Mouse (Mus musculus) liver, embryonic 11.5 days (tissue): ENCODE data around the gene Il17rc. TPM values are rescaled to one million over a fixed set of nuclear protein-coding genes. Genes with fewer than 3 reads are reported as not detected.

ENCODE experiments used
- ATAC-seq: fragments of 200-750 bp; cut with Nextera tagmentation; replicated peaks from 2 replicates; pipeline ENCODE4 v1.8.0; 2017; ENCODE audit warnings: moderate number of reproducible peaks, mild to moderate bottlenecking, moderate TSS enrichment, moderate library complexity; ENCODE audit not compliant: low FRiP score
- DNase-seq: peaks from one replicate; pipeline ENCODE4 v3.0.0-alpha.2; 2017; ENCODE audit warnings: low spot score
- H3K27ac ChIP-seq: fragments of 300-500 bp; sonication (generic); 2 replicates; pipeline ENCODE4 v1.5.1; 2014; ENCODE audit warnings: mild to moderate bottlenecking, low read depth, low read length, control low read depth
- H3K27me3 ChIP-seq: fragments of 300-500 bp; sonication (generic); replicated peaks from 2 replicates; pipeline ENCODE4 v1.6.1; 2014; ENCODE audit warnings: low read length, mixed read lengths; ENCODE audit not compliant: control insufficient read depth, insufficient read depth
- H3K36me3 ChIP-seq: fragments of 300-500 bp; sonication (generic); 2 replicates; pipeline ENCODE4 v1.6.1; 2014; ENCODE audit warnings: mild to moderate bottlenecking, low read length, moderate library complexity, mixed read lengths; ENCODE audit not compliant: control insufficient read depth, insufficient read depth
- H3K4me1 ChIP-seq: fragments of 300-500 bp; sonication (generic); replicated peaks from 2 replicates; pipeline ENCODE4 v1.6.1; 2014; ENCODE audit warnings: low read length, mixed read lengths; ENCODE audit not compliant: control insufficient read depth, insufficient read depth
- H3K4me2 ChIP-seq: fragments of 300-500 bp; sonication (generic); 2 replicates; pipeline ENCODE4 v1.6.1; 2014; ENCODE audit warnings: mild to moderate bottlenecking, control low read depth, moderate library complexity
- H3K4me3 ChIP-seq: fragments of 300-500 bp; sonication (generic); 2 replicates; pipeline ENCODE4 v1.5.1; 2014; ENCODE audit warnings: low read depth, low read length, control low read depth
- H3K9ac ChIP-seq: fragments of 300-500 bp; sonication (generic); 2 replicates; pipeline ENCODE4 v1.6.1; 2014; ENCODE audit warnings: low read depth, low read length, control low read depth
- H3K9me3 ChIP-seq: fragments of 300-500 bp; sonication (generic); 2 replicates; pipeline ENCODE4 v1.6.1; 2016; ENCODE audit warnings: low read length, inconsistent platforms, mixed read lengths; ENCODE audit not compliant: control insufficient read depth
- WGBS: fragments of 180-500 bp; shearing (Covaris S2); extraction: QIAGEN DNeasy Blood & Tissue Kit; methylation state at CpG from one replicate; pipeline ENCODE4 v1.1.7; 2014; 5-methylcytosine and 5-hydroxymethylcytosine counted together
- polyA plus RNA-seq: library from polyadenylated mRNA; unstranded; fragments of >200 nt; fragmentation: Nextera tagmentation; extraction: Ambion mirVana; gene quantifications from 2 replicates; pipeline ENCODE4 v1.2.1, GENCODE M21; 2014

Il17rc gene
- polyA plus RNA-seq, 1 experiment from 2014 or later, result 4.6 TPM

- peaks cover 4% of the 10 kb centered on the region for H3K36me3 ChIP-seq
- H3K9me3 ChIP-seq, result no peaks in the 10 kb centered on the region
- no peak overlapping the region for H3K27ac ChIP-seq
- no peaks in the 10 kb centered on the region for H3K4me1 ChIP-seq
- WGBS, result 67% methylated on average over 5 of the region's 5 CpGs
- no peak overlapping the region for H3K9ac ChIP-seq
- no peak overlapping the region for H3K4me2 ChIP-seq
- H3K4me3 ChIP-seq, result no peak overlapping the region
- ATAC-seq (no peak), DNase-seq (no peak)
- H3K27me3 ChIP-seq, result no peaks in the 10 kb centered on the region
Measured at GRCm38 (mm10) chr6:113508947-113509280, 37.7 kb downstream of the Il17rc start.

DNA sequence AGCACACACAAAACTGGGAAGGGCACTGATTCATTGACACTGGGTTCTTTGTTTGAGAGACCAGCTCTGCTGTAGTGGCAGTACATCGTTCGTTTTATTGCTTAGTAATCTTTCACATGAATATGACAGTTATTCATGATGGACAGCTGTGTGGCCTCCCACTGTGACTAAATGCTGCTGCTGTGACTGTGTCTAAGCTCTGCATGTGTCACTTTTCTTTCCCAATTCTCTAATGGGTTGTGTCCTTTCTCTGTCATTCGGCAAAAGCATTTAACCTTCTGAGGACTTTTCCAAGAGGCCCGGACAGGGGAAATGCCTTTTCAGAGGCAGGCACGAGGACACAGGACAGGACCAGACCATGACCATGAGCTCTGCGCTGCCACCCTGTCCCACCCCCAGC lies 42.7 kb downstream of the Il17rc start:
- Histone ChIP-seq H3K4me1 (no peaks in the 10 kb centered on the region), H3K4me3 (no peak overlapping the region), H3K9ac (no peak overlapping the region), H3K27ac (no peak overlapping the region), H3K27me3 (no peaks in the 10 kb centered on the region), H3K36me3 (peaks cover 38% of the 10 kb centered on the region), H3K4me2 (no peak overlapping the region), H3K9me3 (peaks cover 4% of the 10 kb centered on the region; the same call in 1 of the 2 replicates)
- DNase-seq (no peak), ATAC-seq (no peak)
- WGBS, result 91% methylated on average over 6 of the region's 6 CpGs

- no peaks in the 10 kb centered on the region for H3K4me1 ChIP-seq
- ATAC-seq (no peak), DNase-seq (no peak)
- H3K27me3 ChIP-seq, result no peaks in the 10 kb centered on the region
- no peak overlapping the region for H3K4me3 ChIP-seq
- WGBS, result 91% methylated on average over 3 of the region's 3 CpGs
- peaks cover 4% of the 10 kb centered on the region; the same call in 1 of the 2 replicates for H3K9me3 ChIP-seq
- no peak overlapping the region for H3K27ac ChIP-seq
- no peak overlapping the region for H3K4me2 ChIP-seq
- H3K36me3 ChIP-seq, result peaks cover 43% of the 10 kb centered on the region
- no peak overlapping the region for H3K9ac ChIP-seq
Measured at GRCm38 (mm10) chr6:113514600-113514999, 43.4 kb downstream of the Il17rc start.

DNA sequence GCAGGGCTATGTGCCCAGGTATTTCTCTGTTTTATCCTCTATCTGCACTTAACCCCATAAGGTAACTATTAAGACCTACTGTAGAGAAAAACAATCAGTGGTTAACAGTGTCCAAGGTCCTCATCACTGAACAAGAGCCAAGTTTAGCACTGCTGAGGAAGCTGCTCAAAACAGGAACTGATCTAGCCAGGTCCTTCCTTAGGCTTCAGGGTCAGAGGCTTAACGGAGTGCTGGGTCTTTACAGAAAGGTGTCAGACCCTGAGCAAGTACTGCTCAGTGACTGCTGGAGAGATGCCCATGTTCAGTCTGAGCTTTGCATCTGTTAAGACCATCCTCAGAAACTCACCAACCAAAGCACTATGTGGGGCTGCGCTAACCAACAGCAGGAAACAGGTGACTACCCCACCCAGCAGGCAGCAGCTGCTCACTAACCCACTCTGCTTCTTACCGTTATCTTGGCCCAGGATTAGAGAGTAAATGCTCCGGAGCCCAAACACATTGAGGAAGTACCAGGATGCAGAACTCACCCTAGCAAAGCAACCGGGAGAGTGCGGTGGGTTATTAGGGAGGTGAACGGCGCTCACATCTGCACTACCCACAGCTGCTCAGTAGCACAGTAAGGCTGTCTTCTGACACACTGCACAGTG lies 46.3 kb downstream of the Il17rc start:
- Histone ChIP-seq H3K36me3 (peaks cover 60% of the 10 kb centered on the region), H3K4me2 (no peak overlapping the region), H3K4me1 (no peaks in the 10 kb centered on the region), H3K9ac (no peak overlapping the region), H3K4me3 (no peak overlapping the region), H3K27ac (no peak overlapping the region), H3K9me3 (peaks cover 4% of the 10 kb centered on the region; the same call in 1 of the 2 replicates), H3K27me3 (no peaks in the 10 kb centered on the region)
- ATAC-seq, result no peak
- no peak for DNase-seq
- WGBS, result 74% methylated on average over 8 of the region's 8 CpGs

GRCm38 (mm10) chr6:113522310-113522709 lies 51.1 kb downstream of the Il17rc start:
- Histone ChIP-seq H3K27ac (no peak overlapping the region), H3K27me3 (no peaks in the 10 kb centered on the region), H3K36me3 (peaks cover 41% of the 10 kb centered on the region), H3K9me3 (no peaks in the 10 kb centered on the region), H3K4me3 (no peak overlapping the region), H3K4me2 (no peak overlapping the region), H3K9ac (no peak overlapping the region), H3K4me1 (no peaks in the 10 kb centered on the region)
- WGBS, result 86% methylated on average over 1 of the region's 1 CpGs
- DNase-seq (no peak), ATAC-seq (no peak)

GRCm38 (mm10) chr6:113523420-113523819 lies 52.2 kb downstream of the Il17rc start:
- no peaks in the 10 kb centered on the region for H3K9me3 ChIP-seq
- ATAC-seq, result no peak
- no peak overlapping the region for H3K4me3 ChIP-seq
- H3K4me1 ChIP-seq, result no peaks in the 10 kb centered on the region
- H3K36me3 ChIP-seq, result peaks cover 31% of the 10 kb centered on the region
- no peak for DNase-seq
- no peak overlapping the region for H3K4me2 ChIP-seq
- H3K27me3 ChIP-seq, result no peaks in the 10 kb centered on the region
- H3K27ac ChIP-seq, result no peak overlapping the region
- 79% methylated on average over 8 of the region's 8 CpGs for WGBS
- no peak overlapping the region for H3K9ac ChIP-seq

GRCm38 (mm10) chr6:113530932-113531839 lies 60.0 kb downstream of the Il17rc start, which contains the start of the genes Emc3 and Fancd2:
Emc3 (minus strand) TSS chr6:113531652.
Fancd2 (plus strand) TSS chr6:113531682.
- ATAC-seq (peak; percentile 85), DNase-seq (peak; percentile 93)
- no peaks in the 10 kb centered on the region for H3K9me3 ChIP-seq
- no peaks in the 10 kb centered on the region for H3K27me3 ChIP-seq
- 1% methylated on average over 47 of the region's 47 CpGs for WGBS
- peaks cover 8% of the 10 kb centered on the region; the same call in 1 of the 2 replicates for H3K4me1 ChIP-seq
- peak within 1 kb of the TSS; percentile 70 for H3K4me3 ChIP-seq
- peaks cover 7% of the 10 kb centered on the region; the same call in 1 of the 2 replicates for H3K36me3 ChIP-seq
- peak within 1 kb of the TSS; percentile 64 for H3K9ac ChIP-seq
- peak within 1 kb of the TSS; percentile 23; the same call in 1 of the 2 replicates for H3K27ac ChIP-seq
- peak within 1 kb of the TSS; percentile 75 for H3K4me2 ChIP-seq

DNA sequence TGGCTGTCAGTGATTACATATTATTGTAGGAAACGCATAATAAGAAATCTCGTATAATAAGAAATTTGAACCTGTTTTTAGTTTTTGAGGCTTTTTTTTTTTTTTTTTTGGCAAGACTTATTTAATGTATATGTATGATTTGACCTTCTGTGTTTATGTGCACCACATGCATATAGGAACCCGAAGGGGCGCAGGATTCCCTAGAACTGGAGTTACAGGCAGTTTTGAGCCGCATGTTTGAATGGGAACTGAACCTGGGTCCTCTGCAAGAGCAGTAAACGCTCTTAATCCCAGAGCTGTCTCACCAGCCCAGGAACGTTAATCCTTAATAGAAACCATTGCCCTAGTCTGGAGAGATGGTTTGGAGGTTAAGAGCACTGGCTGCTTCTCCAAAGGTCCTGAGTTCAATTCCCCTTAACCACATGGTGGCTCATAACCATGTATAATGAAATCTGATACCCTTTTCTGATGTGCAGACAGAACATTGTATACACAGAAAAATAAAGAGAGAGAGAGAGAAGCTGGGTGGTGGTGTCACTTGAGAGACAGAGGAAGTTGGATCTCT lies 60.7 kb downstream of the Il17rc start:
- DNase-seq, result no peak
- Histone ChIP-seq H3K4me2 (peak overlapping the region; percentile 75), H3K9ac (peak overlapping the region; percentile 64), H3K9me3 (no peaks in the 10 kb centered on the region), H3K4me3 (peak overlapping the region; percentile 70), H3K36me3 (peaks cover 8% of the 10 kb centered on the region; the same call in 1 of the 2 replicates), H3K27me3 (no peaks in the 10 kb centered on the region), H3K4me1 (peaks cover 8% of the 10 kb centered on the region; the same call in 1 of the 2 replicates), H3K27ac (peak overlapping the region; percentile 23; the same call in 1 of the 2 replicates)
- ATAC-seq, result no peak
- WGBS, result 7% methylated on average over 7 of the region's 7 CpGs
